Mouse (Mus musculus): ENCODE measurements around the gene Ddr1.

GRCm38 (mm10) chr17:35710705-35711347, 6.4 kb upstream of the Ddr1 start:
- TF ChIP-seq CTCF (IDR thresholded peaks at IDR 0.05; ENCODE audit: low read depth, low read length) (no peak), EP300 (IDR thresholded peaks at IDR 0.05; ENCODE audit: insufficient read depth, low read depth, low read length) (no peak), POLR2A (IDR thresholded peaks at IDR 0.05; ENCODE audit: insufficient read depth, low read length) (no peak)

Data from ES-Bruce4 (cell line).